Mouse (Mus musculus) frontal cortex, postnatal 14 days (tissue): ENCODE data around the gene Sez6l.

Experiments used
- DNase-seq, 2 experiments: peaks; one replicate each; pipeline ENCODE4 v3.0.0; 2022; ENCODE audit warnings: low spot score in 2 of 2

The Sez6l gene

GRCm38 (mm10) chr5:112584155-112584769 is 7.3 kb upstream of the Sez6l start:
- DNase-seq = no peak

- DNase-seq = no peak
These were observed 6.3 kb upstream of the Sez6l start for GRCm38 (mm10) chr5:112583304-112583703.

GRCm38 (mm10) chr5:112577750-112578149 is 765 bp upstream of the Sez6l start:
- DNase-seq = peak; percentile 59 to 80

- peak in 1 of 2 experiments; percentile 51 for DNase-seq
These were observed 508 bp downstream of the Sez6l start for GRCm38 (mm10) chr5:112576361-112576992.

- no peak for DNase-seq
These were observed 1.7 kb downstream of the Sez6l start for GRCm38 (mm10) chr5:112575151-112575915.

GRCm38 (mm10) chr5:112573916-112574315 is 3.1 kb downstream of the Sez6l start:
- DNase-seq = peak; percentile 68 to 83

- DNase-seq = no peak
These were observed 4.8 kb downstream of the Sez6l start for GRCm38 (mm10) chr5:112572217-112572616.

- no peak for DNase-seq
These were observed 11.5 kb downstream of the Sez6l start for GRCm38 (mm10) chr5:112565489-112565888.

- no peak for DNase-seq
These were observed 11.9 kb downstream of the Sez6l start for GRCm38 (mm10) chr5:112565083-112565482.

GRCm38 (mm10) chr5:112560869-112561499 is 16.0 kb downstream of the Sez6l start:
- no peak for DNase-seq

GRCm38 (mm10) chr5:112560139-112560538 is 16.8 kb downstream of the Sez6l start:
- DNase-seq = no peak

- no peak for DNase-seq
These were observed 19.6 kb downstream of the Sez6l start for GRCm38 (mm10) chr5:112557396-112557795.

GRCm38 (mm10) chr5:112556640-112557039 is 20.3 kb downstream of the Sez6l start:
- DNase-seq = no peak

- no peak for DNase-seq
These were observed 22.5 kb downstream of the Sez6l start for GRCm38 (mm10) chr5:112554508-112554907.

- no peak for DNase-seq
These were observed 24.2 kb downstream of the Sez6l start for GRCm38 (mm10) chr5:112552786-112553185.

- peak; percentile 67 to 75 for DNase-seq
These were observed 24.8 kb downstream of the Sez6l start for GRCm38 (mm10) chr5:112551975-112552728.

GRCm38 (mm10) chr5:112548846-112549620 is 28.0 kb downstream of the Sez6l start:
- no peak for DNase-seq

GRCm38 (mm10) chr5:112546771-112547170 is 30.2 kb downstream of the Sez6l start:
- no peak for DNase-seq

- no peak for DNase-seq
These were observed 38.7 kb downstream of the Sez6l start for GRCm38 (mm10) chr5:112538295-112538694.

GRCm38 (mm10) chr5:112535868-112536267 is 41.1 kb downstream of the Sez6l start:
- no peak for DNase-seq

- DNase-seq = no peak
These were observed 42.8 kb downstream of the Sez6l start for GRCm38 (mm10) chr5:112534146-112534545.
